Mouse (Mus musculus): ENCODE data around the gene Amh. TPM values are rescaled to one million over a fixed set of nuclear protein-coding genes. Genes with fewer than 3 reads are reported as not detected.
"Not testable (repeated sequence)": the region's sequence is repeated elsewhere in the genome, so short reads cannot be mapped to it uniquely, and the experiment has no call there.

Gene Amh
- polyA plus RNA-seq, 1 experiment = 0.62 TPM

DNA sequence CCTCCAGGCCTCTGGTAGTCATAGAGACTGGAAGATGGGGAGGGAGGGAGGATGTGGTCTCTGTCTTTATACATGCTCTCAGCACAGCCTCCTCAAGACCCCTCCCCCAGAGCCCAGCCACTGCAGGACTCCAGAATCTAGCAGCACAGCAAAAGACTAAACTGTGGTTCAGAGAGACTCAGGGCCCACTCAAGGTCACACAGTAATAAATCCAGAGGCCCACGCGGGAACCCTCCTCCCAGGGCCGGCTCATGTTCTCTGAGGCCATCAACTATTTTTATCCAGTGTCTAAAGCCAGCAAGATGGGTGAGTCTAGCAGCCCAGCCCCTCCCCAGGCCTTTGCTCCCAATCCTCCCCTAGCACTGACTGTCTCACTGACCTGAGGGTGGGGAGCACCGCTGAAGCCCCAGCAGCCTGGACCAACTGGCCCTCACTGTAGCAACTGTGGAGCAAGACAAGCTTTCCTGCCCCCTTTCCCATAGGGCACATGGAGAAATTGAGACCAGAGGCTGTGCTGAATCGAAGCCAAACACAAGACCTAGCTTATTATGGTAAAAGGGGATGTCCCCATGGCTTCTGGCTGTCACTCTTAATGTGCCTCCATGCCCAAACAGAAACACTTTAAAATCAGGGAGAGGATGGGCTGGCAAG, 7.5 kb downstream of the Amh start:
- no peak for TF ChIP-seq CTCF (IDR thresholded peaks at IDR 0.05; ENCODE audit: insufficient read depth, low read length)
- no peak for TF ChIP-seq POLR2A (IDR thresholded peaks at IDR 0.05; ENCODE audit: borderline replicate concordance, extremely low read depth, low read depth, low read length)
- no peak for DNase-seq
- WGBS = 46% methylated on average over 5 of the region's 5 CpGs
- H3K4me1 ChIP-seq (ENCODE audit: control insufficient read depth, insufficient read depth, low read length) = no peaks in the 10 kb centered on the region
- no peak overlapping the region for H3K4me3 ChIP-seq (replicated peaks; ENCODE audit: extremely low read depth, low read depth, low read length)

DNA sequence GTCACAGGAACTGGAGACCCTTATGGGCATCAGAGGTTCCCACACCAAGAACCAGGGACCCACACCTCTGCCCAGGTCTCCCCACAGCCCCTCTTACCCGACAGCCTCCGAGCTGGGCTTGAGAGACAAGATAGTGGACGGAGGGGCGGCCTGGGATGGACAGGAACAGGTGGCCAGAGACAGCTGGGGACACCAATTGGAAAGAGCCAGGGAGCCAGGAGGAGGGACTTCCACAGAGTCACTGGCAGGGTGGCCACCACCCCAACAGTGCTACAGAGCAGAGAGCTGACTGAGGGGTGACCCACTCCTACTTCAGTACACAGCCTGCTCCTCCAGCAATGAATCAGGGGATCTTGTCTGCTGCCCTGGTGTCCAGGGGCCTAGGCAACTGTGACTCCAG, 8.3 kb downstream of the Amh start, which contains the start of gene Jsrp1:
TSS of gene Jsrp1 (minus strand) at position 133 of the 400 bp plus-strand sequence.
- H3K4me3 ChIP-seq (replicated peaks; ENCODE audit: extremely low read depth, low read depth, low read length) = no peak within 1 kb of the TSS
- no peaks in the 10 kb centered on the region for H3K4me1 ChIP-seq (ENCODE audit: control insufficient read depth, insufficient read depth, low read length)
- WGBS = 66% methylated on average over 4 of the region's 4 CpGs
- no peak for TF ChIP-seq POLR2A (IDR thresholded peaks at IDR 0.05; ENCODE audit: borderline replicate concordance, extremely low read depth, low read depth, low read length)
- TF ChIP-seq CTCF (IDR thresholded peaks at IDR 0.05; ENCODE audit: insufficient read depth, low read length) = no peak
- no peak for DNase-seq

DNA sequence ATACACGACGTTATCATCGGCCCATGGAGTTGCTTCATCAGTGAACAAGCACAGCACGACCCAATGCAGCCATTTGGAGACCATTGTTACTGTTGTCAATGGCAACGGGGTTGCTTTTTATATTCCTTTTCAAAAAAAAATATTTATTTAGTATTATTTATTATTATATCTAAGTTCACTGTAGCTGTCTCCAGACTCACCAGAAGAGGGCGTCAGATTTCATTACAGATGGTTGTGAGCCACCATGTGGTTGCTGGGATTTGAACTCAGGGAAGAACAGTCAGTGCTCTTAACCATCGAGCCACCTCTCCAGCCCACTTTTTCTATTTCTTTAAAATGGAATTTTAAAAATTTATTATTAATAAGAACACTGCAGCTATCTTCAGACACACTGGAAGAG, 9.8 kb downstream of the Amh start:
- no peak for TF ChIP-seq POLR2A (IDR thresholded peaks at IDR 0.05; ENCODE audit: borderline replicate concordance, extremely low read depth, low read depth, low read length)
- no peak for TF ChIP-seq CTCF (IDR thresholded peaks at IDR 0.05; ENCODE audit: insufficient read depth, low read length)
- no peak for DNase-seq
- Histone ChIP-seq H3K4me3 (replicated peaks; ENCODE audit: extremely low read depth, low read depth, low read length) (no peak overlapping the region), H3K4me1 (ENCODE audit: control insufficient read depth, insufficient read depth, low read length) (no peaks in the 10 kb centered on the region)
- WGBS = 57% methylated on average over 7 of the region's 7 CpGs

DNA sequence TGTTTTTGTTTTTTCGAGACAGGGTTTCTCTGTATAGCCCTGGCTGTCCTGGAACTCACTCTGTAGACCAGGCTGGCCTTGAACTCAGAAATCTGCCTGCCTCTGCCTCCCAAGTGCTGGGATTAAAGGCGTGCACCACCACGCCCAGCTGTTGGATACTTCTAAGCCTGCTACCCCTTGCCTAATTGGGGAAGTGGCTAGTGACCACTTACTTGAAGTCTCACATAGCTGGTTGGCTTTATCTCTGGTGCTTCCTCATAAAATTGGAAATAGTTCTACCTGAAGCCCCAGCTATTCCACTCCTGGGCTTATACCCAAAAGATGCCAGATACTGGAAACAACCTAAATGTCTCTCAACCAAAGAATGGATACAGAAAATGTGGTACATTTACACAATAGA, 11.3 kb downstream of the Amh start:
- H3K4me3 ChIP-seq (replicated peaks; ENCODE audit: extremely low read depth, low read depth, low read length); H3K4me1 ChIP-seq (ENCODE audit: control insufficient read depth, insufficient read depth, low read length); DNase-seq: not testable (repeated sequence)
- 78% methylated on average over 3 of the region's 3 CpGs for WGBS

DNA sequence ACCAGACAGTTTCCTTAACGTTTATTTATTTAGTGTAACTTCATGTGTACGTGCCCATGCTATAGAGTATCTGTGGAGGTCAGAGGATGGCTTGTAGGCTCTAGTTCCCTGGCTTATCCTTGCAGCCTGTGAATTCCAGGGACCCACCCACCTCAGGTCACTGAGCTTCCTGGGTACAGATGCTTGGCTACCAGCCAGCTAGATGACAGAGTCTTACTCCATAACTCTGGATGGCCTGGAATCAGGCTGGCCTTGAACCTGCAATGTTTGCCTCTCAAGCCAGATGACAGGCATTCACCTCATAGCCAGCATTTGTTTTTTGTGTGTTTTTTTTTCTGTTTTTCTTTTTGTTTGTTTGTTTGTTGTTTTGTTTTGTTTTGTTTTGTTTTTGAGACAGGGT, 12.1 kb downstream of the Amh start:
- Histone ChIP-seq H3K4me1 (ENCODE audit: control insufficient read depth, insufficient read depth, low read length) (no peaks in the 10 kb centered on the region), H3K4me3 (replicated peaks; ENCODE audit: extremely low read depth, low read depth, low read length) (no peak overlapping the region)
- WGBS = 50% methylated on average over 2 of the region's 2 CpGs
- DNase-seq = no peak
- TF ChIP-seq CTCF (IDR thresholded peaks at IDR 0.05; ENCODE audit: insufficient read depth, low read length) (no peak), POLR2A (IDR thresholded peaks at IDR 0.05; ENCODE audit: borderline replicate concordance, extremely low read depth, low read depth, low read length) (no peak)

DNA sequence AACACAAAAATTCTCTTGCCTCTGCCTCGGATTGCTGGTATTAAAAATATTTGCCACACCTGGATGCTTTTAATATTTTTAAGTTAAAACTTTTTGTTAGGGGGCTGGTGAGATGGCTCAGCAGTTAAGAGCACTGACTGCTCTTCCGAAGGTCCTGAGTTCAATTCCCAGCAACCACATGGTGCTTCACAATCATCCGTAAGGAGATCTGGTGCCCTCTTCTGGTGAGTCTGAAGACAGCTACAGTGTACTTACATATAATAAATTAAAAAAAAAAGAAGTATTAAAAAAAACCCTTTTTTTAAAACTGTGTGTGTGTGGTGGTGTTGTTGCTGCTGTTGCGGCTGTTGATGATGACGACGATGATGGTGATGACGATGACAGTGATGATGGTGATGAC, 12.9 kb downstream of the Amh start:
- WGBS = 81% methylated on average over 7 of the region's 7 CpGs
- not testable (repeated sequence) for H3K4me3 ChIP-seq (replicated peaks; ENCODE audit: extremely low read depth, low read depth, low read length); DNase-seq; H3K4me1 ChIP-seq (ENCODE audit: control insufficient read depth, insufficient read depth, low read length)

DNA sequence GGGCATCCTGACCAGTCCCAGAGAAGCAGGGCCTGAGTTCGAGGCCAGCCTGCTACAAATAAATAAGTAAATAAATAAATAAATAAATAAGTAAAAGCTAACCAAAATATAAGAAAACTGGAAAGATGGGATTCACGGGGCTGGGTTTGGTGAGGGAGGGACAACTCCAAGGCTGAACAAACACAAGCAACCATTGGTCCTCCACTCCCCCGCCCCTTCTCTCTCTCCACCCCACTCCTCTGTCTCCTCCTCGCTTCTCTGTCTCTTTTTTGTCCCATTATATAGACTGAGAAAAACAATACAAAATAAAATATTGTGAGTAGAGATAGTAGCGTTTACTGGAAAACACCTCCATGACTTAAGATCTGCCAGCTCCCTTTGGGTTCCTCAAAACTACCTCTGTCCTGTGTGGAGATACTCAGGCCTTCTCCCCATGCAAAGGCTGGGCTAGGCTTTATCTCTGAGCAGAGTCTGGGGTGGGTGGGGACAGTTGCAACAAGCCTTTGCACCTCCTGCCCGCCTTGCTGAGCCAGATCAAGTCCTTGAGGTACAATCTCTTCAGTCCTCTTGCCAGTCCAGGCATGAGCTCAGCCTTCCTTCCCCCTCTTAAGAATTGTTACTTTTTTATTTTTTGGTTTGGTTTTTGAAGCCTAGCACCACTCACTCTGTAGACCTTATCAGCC, 13.7 kb downstream of the Amh start:
- 47% methylated on average over 6 of the region's 6 CpGs for WGBS
- H3K4me1 ChIP-seq (ENCODE audit: control insufficient read depth, insufficient read depth, low read length) = no peaks in the 10 kb centered on the region
- TF ChIP-seq POLR2A (IDR thresholded peaks at IDR 0.05; ENCODE audit: borderline replicate concordance, extremely low read depth, low read depth, low read length) = no peak
- TF ChIP-seq CTCF (IDR thresholded peaks at IDR 0.05; ENCODE audit: insufficient read depth, low read length) = no peak
- no peak overlapping the region for H3K4me3 ChIP-seq (replicated peaks; ENCODE audit: extremely low read depth, low read depth, low read length)
- DNase-seq = no peak

DNA sequence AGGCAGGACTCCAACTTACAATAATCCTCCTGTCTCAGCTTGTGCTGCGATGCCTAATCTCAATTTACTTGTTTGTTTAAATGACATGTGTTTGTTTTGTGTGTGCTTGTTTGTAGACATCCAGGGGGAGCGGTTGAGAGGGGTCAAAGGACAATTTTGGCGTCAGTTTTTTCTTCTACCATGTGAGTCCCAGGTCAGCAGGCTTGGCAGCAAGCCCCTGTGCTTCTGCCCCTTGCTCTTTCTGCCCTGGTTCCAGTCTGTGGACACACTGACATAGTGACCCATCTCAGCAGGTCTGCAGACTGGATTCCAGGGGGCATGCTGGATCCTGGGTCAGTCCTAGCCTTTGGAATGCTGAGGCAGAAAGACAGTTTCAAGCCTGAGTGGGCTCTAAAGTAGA, 14.4 kb downstream of the Amh start:
- Histone ChIP-seq H3K4me1 (ENCODE audit: control insufficient read depth, insufficient read depth, low read length) (no peaks in the 10 kb centered on the region), H3K4me3 (replicated peaks; ENCODE audit: extremely low read depth, low read depth, low read length) (no peak overlapping the region)
- no peak for DNase-seq
- TF ChIP-seq POLR2A (IDR thresholded peaks at IDR 0.05; ENCODE audit: borderline replicate concordance, extremely low read depth, low read depth, low read length) = no peak
- no peak for TF ChIP-seq CTCF (IDR thresholded peaks at IDR 0.05; ENCODE audit: insufficient read depth, low read length)
- WGBS = 34% methylated on average over 3 of the region's 3 CpGs

DNA sequence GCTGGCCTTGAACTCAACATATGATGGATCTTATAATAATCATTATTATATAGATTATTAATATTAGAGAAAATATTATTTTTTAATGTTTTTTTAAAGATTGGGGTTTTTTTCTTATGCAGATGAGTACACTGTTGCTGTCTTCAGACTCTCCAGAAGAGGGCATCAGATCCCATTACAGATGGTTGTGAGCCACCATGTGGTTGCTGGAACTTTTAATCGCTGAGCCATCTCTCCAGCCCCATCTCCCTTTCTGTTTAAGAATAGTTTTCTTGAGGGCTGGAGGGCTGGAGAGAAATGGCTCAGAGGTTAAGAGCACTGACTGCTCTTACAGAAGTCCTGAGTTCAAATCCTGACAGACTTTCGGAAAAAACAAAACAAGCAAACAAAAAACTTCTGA, 16.9 kb downstream of the Amh start:
- no peaks in the 10 kb centered on the region for H3K4me1 ChIP-seq (ENCODE audit: control insufficient read depth, insufficient read depth, low read length)
- WGBS = 41% methylated on average over 2 of the region's 2 CpGs
- H3K4me3 ChIP-seq (replicated peaks; ENCODE audit: extremely low read depth, low read depth, low read length) = no peak overlapping the region
- TF ChIP-seq POLR2A (IDR thresholded peaks at IDR 0.05; ENCODE audit: borderline replicate concordance, extremely low read depth, low read depth, low read length) (no peak), CTCF (IDR thresholded peaks at IDR 0.05; ENCODE audit: insufficient read depth, low read length) (0 out of 2 replicates have a peak, but pooled peaks have one; percentile 17)
- no peak for DNase-seq

DNA sequence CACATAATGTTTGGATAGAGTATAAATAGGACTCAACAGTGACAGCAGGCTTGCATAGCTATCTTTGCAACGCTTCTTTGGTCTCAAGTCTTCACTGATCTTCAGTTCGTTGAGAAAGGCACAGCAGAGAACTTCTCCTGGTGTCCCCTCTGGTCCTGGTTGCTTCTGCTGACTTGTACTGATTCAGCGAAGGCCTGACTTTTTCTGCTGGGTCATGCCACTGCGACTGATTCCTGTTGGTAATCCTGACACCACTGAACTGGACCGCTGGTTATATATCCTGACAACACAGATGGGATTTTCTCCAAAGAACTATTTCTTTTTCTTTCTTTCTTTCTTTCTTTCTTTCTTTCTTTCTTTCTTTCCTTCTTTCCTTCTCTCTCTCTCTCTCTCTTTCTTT, 17.5 kb downstream of the Amh start:
- Histone ChIP-seq H3K4me3 (replicated peaks; ENCODE audit: extremely low read depth, low read depth, low read length) (no peak overlapping the region), H3K4me1 (ENCODE audit: control insufficient read depth, insufficient read depth, low read length) (no peaks in the 10 kb centered on the region; the same call in 1 of the 2 replicates)
- no peak for DNase-seq
- 82% methylated on average over 5 of the region's 5 CpGs for WGBS
- TF ChIP-seq CTCF (IDR thresholded peaks at IDR 0.05; ENCODE audit: insufficient read depth, low read length) = no peak
- no peak for TF ChIP-seq POLR2A (IDR thresholded peaks at IDR 0.05; ENCODE audit: borderline replicate concordance, extremely low read depth, low read depth, low read length)
